Mouse (Mus musculus): ENCODE data around the gene Zfp652. TPM values are rescaled to one million over a fixed set of nuclear protein-coding genes. Genes with fewer than 3 reads are reported as not detected.
A peak's percentile ranks its signal among the peaks of the same experiment; 100 is the strongest.

Zfp652 gene
- total and polyA plus RNA-seq, 3 experiments: 3.0 to 9.8 (median 6.2) TPM

DNA sequence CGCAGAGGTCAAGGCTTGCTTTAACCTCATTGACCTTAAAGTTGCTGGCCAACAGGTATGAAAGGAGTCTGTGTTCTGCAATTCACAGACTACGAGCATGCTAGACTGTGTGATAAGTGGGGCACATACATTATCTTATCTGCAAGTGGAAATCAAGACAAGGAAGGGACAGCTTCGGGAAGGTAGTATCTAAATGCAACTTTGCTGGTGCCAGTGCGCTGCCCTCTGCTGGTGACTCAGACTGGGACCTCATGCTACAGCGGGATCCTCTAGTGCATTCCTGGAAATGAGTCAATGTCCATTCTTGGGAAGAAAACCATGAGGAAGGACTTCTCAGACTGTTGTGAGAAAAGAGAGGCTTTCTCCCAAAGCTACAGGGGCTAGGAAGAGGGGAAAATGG is 141.2 kb downstream of the Zfp652 start:
- Histone ChIP-seq H3K9ac (ENCODE audit: insufficient read depth, low read depth) (no peak overlapping the region), H3K27ac (ENCODE audit: insufficient read depth, low read depth) (no peak overlapping the region), H3K4me2 (ENCODE audit: insufficient read depth, low read depth, poor library complexity, severe bottlenecking) (no peak overlapping the region), H3K9me3 (replicated peaks; ENCODE audit: low read length) (peaks cover 3% of the 10 kb centered on the region), H3K36me3 (replicated peaks in 1 of 2; ENCODE audit: control insufficient read depth in 1 of 2, insufficient read depth in 1 of 2, low read length in 1 of 2) (no peaks in the 10 kb centered on the region), H3K4me3 (replicated peaks in 1 of 3; ENCODE audit: low read depth in 2 of 3, low read length in 2 of 3, poor library complexity in 1 of 3) (no peak overlapping the region), H3K27me3 (replicated peaks) (peaks cover 1% of the 10 kb centered on the region), H3K79me2 (replicated peaks; ENCODE audit: control insufficient read depth, extremely low read depth, insufficient read depth, poor library complexity, severe bottlenecking) (no peaks in the 10 kb centered on the region), H3K4me1 (ENCODE audit: control insufficient read depth in 1 of 2, insufficient read depth in 2 of 2) (peaks cover 9 to 20% of the 10 kb centered on the region in 2 experiments)
- TF ChIP-seq RAD21 (IDR thresholded peaks at IDR 0.05; ENCODE audit: low read depth, low read length) (peak; percentile 80), ZNF384 (IDR thresholded peaks at IDR 0.05; ENCODE audit: low read depth, low read length) (peak; percentile 64), MYC (IDR thresholded peaks at IDR 0.05; ENCODE audit: low read depth, low read length) (peak; percentile 77; the same call in 1 of the 2 replicates), JUN (IDR thresholded peaks at IDR 0.05; ENCODE audit: insufficient read depth, low read depth, low read length) (no peak), IRF4 (IDR thresholded peaks at IDR 0.05; ENCODE audit: low read depth, low read length) (no peak), SMC3 (IDR thresholded peaks at IDR 0.05; ENCODE audit: low read depth, low read length) (peak; percentile 98), CTCF (conservative IDR thresholded peaks at IDR 0.05 in 1 of 2, IDR thresholded peaks at IDR 0.05 in 1 of 2; ENCODE audit: low read depth in 2 of 2, low read length in 2 of 2) (peak; percentile 80 to 90), ZC3H11A (IDR thresholded peaks at IDR 0.05; ENCODE audit: low read depth, low read length) (peak; percentile 25; the same call in 1 of the 2 replicates)
- DNase-seq (ENCODE audit: extremely low read depth): peak; percentile 55
- dilution Hi-C loops (cut with MboI; ENCODE audit: extremely low pct_ligation_motif_present, extremely low pct_unique_long_range_greater_than_20kb, low sequenced_read_pairs) (no loop called here), in situ Hi-C loops (cut with MboI; ENCODE audit: low pct_ligation_motif_present, low pct_unique_long_range_greater_than_20kb, low sequenced_read_pairs) (no loop called here)

DNA sequence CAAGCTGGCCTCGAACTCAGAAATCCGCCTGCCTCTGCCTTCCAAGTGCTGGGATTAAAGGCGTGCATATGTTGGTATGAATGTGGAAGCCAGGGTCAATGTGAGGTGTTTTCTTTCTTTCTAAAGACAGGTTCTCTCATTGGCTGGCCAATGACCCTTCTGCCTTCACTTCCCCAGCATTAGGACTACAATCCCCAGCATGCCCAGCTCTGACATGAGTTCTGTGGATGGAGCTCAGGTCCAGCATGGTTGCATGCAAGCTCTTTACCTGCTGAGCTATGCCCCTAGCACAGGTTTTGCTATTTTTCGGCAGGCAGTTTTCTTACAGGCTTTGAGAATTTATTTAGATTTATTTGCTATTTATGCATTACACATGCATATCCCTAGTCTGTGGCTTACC is 144.8 kb downstream of the Zfp652 start:
- H3K4me3 ChIP-seq (replicated peaks in 1 of 3; ENCODE audit: low read depth in 2 of 3, low read length in 2 of 3, poor library complexity in 1 of 3): peak overlapping the region in 1 of 3 experiments; percentile 66
- peak overlapping the region; percentile 90 for H3K4me2 ChIP-seq (ENCODE audit: insufficient read depth, low read depth, poor library complexity, severe bottlenecking)
- H3K9ac ChIP-seq (ENCODE audit: insufficient read depth, low read depth): no peak overlapping the region; the same call in 1 of the 2 replicates
- peaks cover 3% of the 10 kb centered on the region for H3K9me3 ChIP-seq (replicated peaks; ENCODE audit: low read length)
- dilution Hi-C loops (cut with MboI; ENCODE audit: extremely low pct_ligation_motif_present, extremely low pct_unique_long_range_greater_than_20kb, low sequenced_read_pairs) (no loop called here), in situ Hi-C loops (cut with MboI; ENCODE audit: low pct_ligation_motif_present, low pct_unique_long_range_greater_than_20kb, low sequenced_read_pairs) (no loop called here)
- peak; percentile 68 for DNase-seq (ENCODE audit: extremely low read depth)
- TF ChIP-seq TCF12 (IDR thresholded peaks at IDR 0.05; ENCODE audit: low read depth, low read length) (no peak), HCFC1 (IDR thresholded peaks at IDR 0.05; ENCODE audit: low read depth, low read length) (peak; percentile 89)
- H3K79me2 ChIP-seq (replicated peaks; ENCODE audit: control insufficient read depth, extremely low read depth, insufficient read depth, poor library complexity, severe bottlenecking): no peaks in the 10 kb centered on the region; the same call in 1 of the 2 replicates
- H3K27ac ChIP-seq (ENCODE audit: insufficient read depth, low read depth): peak overlapping the region; percentile 10; the same call in 1 of the 2 replicates
- H3K27me3 ChIP-seq (replicated peaks): peaks cover 1% of the 10 kb centered on the region
- H3K36me3 ChIP-seq (replicated peaks in 1 of 2; ENCODE audit: control insufficient read depth in 1 of 2, insufficient read depth in 1 of 2, low read length in 1 of 2): peaks cover 0 to 7% of the 10 kb centered on the region in 2 experiments
- H3K4me1 ChIP-seq (ENCODE audit: control insufficient read depth in 1 of 2, insufficient read depth in 2 of 2): peaks cover 7 to 30% of the 10 kb centered on the region in 2 experiments

DNA sequence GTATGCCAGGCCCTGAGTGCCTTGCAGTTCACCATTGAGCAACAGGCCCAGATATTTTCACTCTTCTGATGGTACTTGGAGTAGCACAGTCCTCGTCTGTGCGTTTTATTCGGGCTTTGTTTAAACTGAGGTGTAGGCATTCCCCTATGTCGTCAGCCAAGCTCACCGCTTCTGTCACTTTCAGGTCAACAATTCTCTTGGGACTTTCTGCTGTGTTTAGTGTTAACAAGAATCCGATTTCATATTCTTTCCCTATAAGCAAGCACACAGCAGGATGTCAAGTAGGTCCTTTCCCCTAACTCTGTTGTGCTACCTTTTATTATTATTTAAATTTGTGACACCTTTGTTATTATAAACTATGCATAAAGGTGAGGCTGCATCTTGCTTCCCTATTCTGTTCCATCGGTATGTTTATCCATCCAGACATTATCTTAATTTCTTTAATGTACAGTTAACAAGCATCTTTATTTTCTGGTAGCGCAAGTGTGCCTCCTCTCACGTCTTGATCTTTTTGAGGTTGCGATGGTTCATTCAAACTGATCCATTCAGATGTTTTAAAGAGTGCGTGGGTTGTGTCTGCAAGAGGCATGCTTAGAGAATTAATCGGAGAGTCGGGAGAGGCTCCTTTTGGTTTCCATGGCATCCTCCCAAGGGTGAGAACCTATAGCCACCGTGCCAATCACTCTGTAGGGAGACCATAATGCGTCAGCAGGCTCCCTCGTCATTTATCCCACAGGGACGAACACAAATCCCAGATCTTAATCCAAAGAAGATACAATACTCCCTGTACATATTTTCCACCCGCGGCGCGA is 145.4 kb downstream of the Zfp652 start:
- Histone ChIP-seq H3K9me3 (replicated peaks; ENCODE audit: low read length) (peaks cover 3% of the 10 kb centered on the region), H3K27me3 (replicated peaks) (peaks cover 1% of the 10 kb centered on the region), H3K9ac (ENCODE audit: insufficient read depth, low read depth) (peak overlapping the region; percentile 53), H3K4me3 (replicated peaks in 1 of 3; ENCODE audit: low read depth in 2 of 3, low read length in 2 of 3, poor library complexity in 1 of 3) (peak overlapping the region; percentile 51 to 66 (median 51)), H3K27ac (ENCODE audit: insufficient read depth, low read depth) (peak overlapping the region; percentile 61), H3K36me3 (replicated peaks in 1 of 2; ENCODE audit: control insufficient read depth in 1 of 2, insufficient read depth in 1 of 2, low read length in 1 of 2) (peaks cover 0 to 11% of the 10 kb centered on the region in 2 experiments), H3K79me2 (replicated peaks; ENCODE audit: control insufficient read depth, extremely low read depth, insufficient read depth, poor library complexity, severe bottlenecking) (no peaks in the 10 kb centered on the region; the same call in 1 of the 2 replicates), H3K4me1 (ENCODE audit: control insufficient read depth in 1 of 2, insufficient read depth in 2 of 2) (peaks cover 7 to 30% of the 10 kb centered on the region in 2 experiments), H3K4me2 (ENCODE audit: insufficient read depth, low read depth, poor library complexity, severe bottlenecking) (peak overlapping the region; percentile 90)
- dilution Hi-C loops (cut with MboI; ENCODE audit: extremely low pct_ligation_motif_present, extremely low pct_unique_long_range_greater_than_20kb, low sequenced_read_pairs) (no loop called here), in situ Hi-C loops (cut with MboI; ENCODE audit: low pct_ligation_motif_present, low pct_unique_long_range_greater_than_20kb, low sequenced_read_pairs) (no loop called here)
- DNase-seq (ENCODE audit: extremely low read depth): peak; percentile 73
- no peak for TF ChIP-seq RCOR1 (conservative IDR thresholded peaks at IDR 0.05; ENCODE audit: low read depth, low read length)
- TF ChIP-seq ZC3H11A (IDR thresholded peaks at IDR 0.05; ENCODE audit: low read depth, low read length): no peak
- TF ChIP-seq KAT2A (IDR thresholded peaks at IDR 0.05; ENCODE audit: insufficient replicate concordance, low read length): 0 out of 2 replicates have a peak, but pooled peaks have one; percentile 34
- TF ChIP-seq NELFE (IDR thresholded peaks at IDR 0.05; ENCODE audit: low read depth, low read length): 0 out of 2 replicates have a peak, but pooled peaks have one; percentile 4
- peak; percentile 83; the same call in 1 of the 2 replicates for TF ChIP-seq CHD1 (IDR thresholded peaks at IDR 0.05; ENCODE audit: low read depth, low read length)
- TF ChIP-seq SIN3A (IDR thresholded peaks at IDR 0.05; ENCODE audit: low read length): peak; percentile 55
- peak; percentile 53; the same call in 1 of the 2 replicates for TF ChIP-seq BHLHE40 (IDR thresholded peaks at IDR 0.05; ENCODE audit: low read depth, low read length)
- TF ChIP-seq USF1 (IDR thresholded peaks at IDR 0.05; ENCODE audit: low read depth, low read length): no peak
- TF ChIP-seq IRF4 (IDR thresholded peaks at IDR 0.05; ENCODE audit: low read depth, low read length): peak; percentile 74; the same call in 1 of the 2 replicates
- 0 out of 2 replicates have a peak, but pooled peaks have one; percentile 61 for TF ChIP-seq MXI1 (IDR thresholded peaks at IDR 0.05; ENCODE audit: low read depth, low read length)
- TF ChIP-seq E2F4 (IDR thresholded peaks at IDR 0.05; ENCODE audit: insufficient replicate concordance, low read depth, low read length): no peak
- peak; percentile 44 for TF ChIP-seq EP300 (IDR thresholded peaks at IDR 0.05; ENCODE audit: low read length)
- peak; percentile 72 for TF ChIP-seq ETS1 (conservative IDR thresholded peaks at IDR 0.05; ENCODE audit: low read depth, low read length)
- peak; percentile 51; the same call in 1 of the 2 replicates for TF ChIP-seq JUND (conservative IDR thresholded peaks at IDR 0.05; ENCODE audit: low read depth, low read length)

Measured in CH12.LX (cell line).